Comparison of ENCODE assay signal across 10 mouse cellular contexts in the genomic region with DNA sequence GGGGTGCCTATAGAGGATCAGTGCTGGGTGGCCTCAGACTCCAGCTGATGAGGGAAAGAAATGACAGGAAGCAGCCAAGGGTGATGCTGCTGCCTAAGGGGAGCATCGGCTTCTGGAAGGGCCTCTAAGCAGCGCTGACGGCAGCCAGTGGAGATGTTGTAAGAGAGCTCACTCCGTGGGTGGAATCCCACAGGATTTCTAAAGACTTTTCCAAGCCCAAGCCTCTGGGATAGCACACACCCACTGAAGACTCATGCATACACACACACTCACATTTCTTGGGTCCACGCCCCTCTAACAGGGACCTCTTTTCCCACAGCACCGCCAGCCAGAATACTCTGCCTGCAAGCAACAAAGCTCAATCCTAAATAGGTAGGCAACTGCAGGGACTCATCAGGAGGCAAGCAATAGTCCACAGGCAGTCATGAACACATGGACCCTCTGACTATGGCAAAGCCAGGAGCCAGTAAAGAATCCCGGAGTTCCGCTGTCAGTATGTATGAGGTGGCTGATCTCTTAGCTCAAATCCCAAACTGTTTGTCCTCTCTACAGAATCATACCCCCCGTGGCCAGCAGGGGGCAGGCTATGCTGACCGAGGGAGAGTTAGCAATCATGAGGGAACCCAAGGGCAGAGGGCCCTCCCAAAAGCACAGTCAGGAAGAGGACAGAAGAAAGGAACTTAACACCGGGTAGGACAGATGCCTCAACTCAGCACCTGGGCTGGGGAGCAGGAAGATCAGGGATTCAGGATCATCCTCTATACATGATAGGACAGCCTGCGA. TPM values are rescaled to one million over a fixed set of nuclear protein-coding genes. Genes with fewer than 3 reads are reported as not detected.
DNase-seq lines count a peak whose midpoint lies in the region; ATAC-seq lines count a peak whose summit lies in the region.
"Had no signal": no experiment of that assay in that cellular context is flagged by ENCODE, and none has a peak within 500 bp of the region (broad histone marks: within the 10 kb centered on the region; RNA-seq: fewer than 3 reads in every experiment).

No protein-coding gene starts in this region.

- H3K27ac ChIP-seq in intestine, embryonic 14.5 days (ENCODE audit: low read depth) = no peak overlapping the region
- H3K27ac ChIP-seq in intestine, embryonic 16.5 days (ENCODE audit: low read length) = no peak overlapping the region
- H3K27ac ChIP-seq in embryonic facial prominence, embryonic 11.5 days (replicated peaks; ENCODE audit: low read depth, low read length) = no peak overlapping the region

- H3K4me3 ChIP-seq in intestine, embryonic 14.5 days (ENCODE audit: low read depth, low read length) = no peak overlapping the region
- H3K4me3 ChIP-seq in intestine, embryonic 16.5 days (ENCODE audit: low read length) = no peak overlapping the region
- H3K4me3 ChIP-seq in embryonic facial prominence, embryonic 11.5 days (ENCODE audit: low read depth, low read length) = no peak overlapping the region
- H3K4me3 ChIP-seq: erythroblast, embryonic 14.5 days; megakaryocyte, embryonic 14.5 days had no signal

- peaks cover 23% of the 10 kb centered on the region for H3K27me3 ChIP-seq in intestine, embryonic 14.5 days (replicated peaks; ENCODE audit: control insufficient read depth, insufficient read depth, low read length)
- H3K27me3 ChIP-seq in intestine, embryonic 16.5 days (replicated peaks; ENCODE audit: control insufficient read depth, insufficient read depth, low read length) = peaks cover 17% of the 10 kb centered on the region; the same call in 1 of the 2 replicates
- H3K27me3 ChIP-seq in embryonic facial prominence, embryonic 11.5 days (ENCODE audit: control insufficient read depth, insufficient read depth, low read length) = peaks cover 3% of the 10 kb centered on the region; the same call in 1 of the 2 replicates

- no peak overlapping the region for H3K9ac ChIP-seq in intestine, embryonic 14.5 days (ENCODE audit: low read length)
- no peak overlapping the region for H3K9ac ChIP-seq in intestine, embryonic 16.5 days (ENCODE audit: low read depth, low read length)
- no peak overlapping the region for H3K9ac ChIP-seq in embryonic facial prominence, embryonic 11.5 days (replicated peaks; ENCODE audit: low read length)

- no peaks in the 10 kb centered on the region for H3K9me3 ChIP-seq in intestine, embryonic 14.5 days (ENCODE audit: control insufficient read depth, low read length)
- H3K9me3 ChIP-seq in intestine, embryonic 16.5 days (ENCODE audit: control insufficient read depth, low read length) = no peaks in the 10 kb centered on the region
- H3K9me3 ChIP-seq in embryonic facial prominence, embryonic 11.5 days (replicated peaks; ENCODE audit: control insufficient read depth, low read length) = no peaks in the 10 kb centered on the region
- H3K9me3 ChIP-seq: megakaryocyte, embryonic 14.5 days had no signal

- no peak for ATAC-seq in intestine, embryonic 14.5 days (replicated peaks; ENCODE audit: low FRiP score, low TSS enrichment, low read depth)
- no peak for ATAC-seq in intestine, embryonic 16.5 days
- no peak for ATAC-seq in embryonic facial prominence, embryonic 11.5 days (replicated peaks; ENCODE audit: insufficient number of reproducible peaks, low FRiP score, low TSS enrichment, low read depth)

- H3K4me2 ChIP-seq in intestine, embryonic 14.5 days (ENCODE audit: low read length) = no peak overlapping the region
- H3K4me2 ChIP-seq in intestine, embryonic 16.5 days (ENCODE audit: low read depth, low read length) = no peak overlapping the region
- H3K4me2 ChIP-seq in embryonic facial prominence, embryonic 11.5 days (ENCODE audit: low read depth, low read length) = no peak overlapping the region

- H3K36me3 ChIP-seq in intestine, embryonic 14.5 days (ENCODE audit: control insufficient read depth, insufficient read depth, low read length) = no peaks in the 10 kb centered on the region
- no peaks in the 10 kb centered on the region for H3K36me3 ChIP-seq in intestine, embryonic 16.5 days (ENCODE audit: control insufficient read depth, insufficient read depth, low read length)
- H3K36me3 ChIP-seq in embryonic facial prominence, embryonic 11.5 days (replicated peaks; ENCODE audit: control insufficient read depth, insufficient read depth, low read depth, low read length) = no peaks in the 10 kb centered on the region

- WGBS in intestine, embryonic 14.5 days = 53% methylated on average over 12 of the region's 12 CpGs
- WGBS in intestine, embryonic 16.5 days = 49% methylated on average over 12 of the region's 12 CpGs
- 39% methylated on average over 12 of the region's 12 CpGs for WGBS in embryonic facial prominence, embryonic 11.5 days

- DNase-seq in intestine, embryonic 14.5 days (ENCODE audit: low spot score) = peak; percentile 85
- DNase-seq in CD4-positive helper T cell, adult 2 months (ENCODE audit: low read depth, low spot score) = peak; percentile 47
- peak; percentile 68 to 76 for DNase-seq in adrenal gland, adult 18-20 months (ENCODE audit: low spot score in 2 of 2)
- peak; percentile 71 for DNase-seq in embryonic facial prominence, embryonic 11.5 days (ENCODE audit: low spot score)
- DNase-seq in kidney, adult 9 months = peak; percentile 50
- peak; percentile 45 to 71 for DNase-seq in lung, postnatal 4 days
- DNase-seq in thymus, postnatal 0 days (ENCODE audit: low spot score) = peak; percentile 67

- H3K4me1 ChIP-seq in intestine, embryonic 14.5 days (replicated peaks; ENCODE audit: control insufficient read depth, insufficient read depth, low read length) = no peaks in the 10 kb centered on the region
- no peaks in the 10 kb centered on the region for H3K4me1 ChIP-seq in intestine, embryonic 16.5 days (ENCODE audit: control insufficient read depth, insufficient read depth, low read length)
- H3K4me1 ChIP-seq in embryonic facial prominence, embryonic 11.5 days (ENCODE audit: control insufficient read depth, insufficient read depth, low read length) = no peaks in the 10 kb centered on the region

RNA-seq across cellular contexts. Expression of gene Foxe1, which starts 13.1 kb away (rescaled TPM):
- polyA plus RNA-seq in intestine, embryonic 14.5 days (2014; fragmentation: Nextera tagmentation; extraction: Ambion mirVana) = not detected in 2 replicates
- polyA plus RNA-seq in intestine, embryonic 16.5 days (2015; fragmentation: Nextera tagmentation; extraction: Ambion mirVana) = not detected in 2 replicates
- total RNA-seq in adrenal gland, adult 18-20 months (2021) = not detected
- polyA plus RNA-seq in embryonic facial prominence, embryonic 11.5 days (2014; fragmentation: Nextera tagmentation; extraction: Ambion mirVana) = 1.4 and 1.5 TPM in 2 replicates
- polyA plus RNA-seq in thymus, postnatal 0 days (2015; fragmentation: Nextera tagmentation; extraction: Ambion mirVana) = 0.08 TPM in 1 of 2 replicates, not detected in the other
- polyA plus RNA-seq: erythroblast, embryonic 14.5 days had no signal

RNA-seq across cellular contexts. Expression of gene Trmo, which starts 32.7 kb away (rescaled TPM):
- polyA plus RNA-seq in intestine, embryonic 14.5 days (2014; fragmentation: Nextera tagmentation; extraction: Ambion mirVana) = 11.3 and 13.1 TPM in 2 replicates
- polyA plus RNA-seq in intestine, embryonic 16.5 days (2015; fragmentation: Nextera tagmentation; extraction: Ambion mirVana) = 12.5 and 13.0 TPM in 2 replicates
- total RNA-seq in adrenal gland, adult 18-20 months (2021) = 1 to 10 TPM; 5.5 to 6.6 TPM
- polyA plus RNA-seq in embryonic facial prominence, embryonic 11.5 days (2014; fragmentation: Nextera tagmentation; extraction: Ambion mirVana) = 11.8 and 12.3 TPM in 2 replicates
- polyA plus RNA-seq in thymus, postnatal 0 days (2015; fragmentation: Nextera tagmentation; extraction: Ambion mirVana) = 19.9 and 20.9 TPM in 2 replicates

RNA-seq across cellular contexts. Expression of gene Hemgn, which starts 56.8 kb away (rescaled TPM):
- 0.27 and 0.42 TPM in 2 replicates for polyA plus RNA-seq in intestine, embryonic 14.5 days (2014; fragmentation: Nextera tagmentation; extraction: Ambion mirVana)
- 2.6 and 8.1 TPM in 2 replicates for polyA plus RNA-seq in intestine, embryonic 16.5 days (2015; fragmentation: Nextera tagmentation; extraction: Ambion mirVana)
- total RNA-seq in adrenal gland, adult 18-20 months (2021) = not detected
- polyA plus RNA-seq in embryonic facial prominence, embryonic 11.5 days (2014; fragmentation: Nextera tagmentation; extraction: Ambion mirVana) = 13.9 and 16.7 TPM in 2 replicates
- polyA plus RNA-seq in thymus, postnatal 0 days (2015; fragmentation: Nextera tagmentation; extraction: Ambion mirVana) = 5.3 and 6.8 TPM in 2 replicates
